Mouse (Mus musculus) lung, postnatal 0 days (tissue): ENCODE measurements at regions not wholly inside any gene's neighbourhood (a gene's known extent, or its start where the extent isn't known, plus 50 kb on each side); places are given as distances from the start of the nearest gene placed in this dataset.

Experiments
- CTCF ChIP-seq: IDR thresholded peaks from 2 replicates; pipeline ENCODE4 v1.5.1; 2016; ENCODE audit warnings: antibody characterized with exemption, mild to moderate bottlenecking
- EP300 ChIP-seq: IDR thresholded peaks from 2 replicates; pipeline ENCODE4 v1.6.1; 2016; ENCODE audit warnings: antibody characterized with exemption, mild to moderate bottlenecking, control low read depth

DNA sequence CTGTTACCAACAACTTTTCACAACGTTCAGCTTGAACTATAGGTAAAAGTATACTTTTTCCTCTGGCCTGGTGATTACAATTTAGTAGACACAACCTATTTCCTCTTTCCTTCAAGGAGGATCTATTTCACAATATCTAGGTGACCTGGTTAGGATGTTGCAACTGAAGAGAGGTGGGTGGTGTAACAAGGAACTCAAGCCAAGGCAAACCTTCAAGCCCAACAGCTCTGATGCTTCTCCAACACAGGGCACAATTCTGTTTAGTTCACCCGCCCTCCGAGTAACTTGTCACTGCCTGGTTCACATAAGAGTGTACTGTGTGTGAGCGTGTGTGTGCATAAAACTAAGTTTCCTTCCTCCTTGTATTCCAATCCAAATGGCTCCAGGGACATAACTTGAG is 161.2 kb upstream of the Far2 start:
- TF ChIP-seq CTCF (no peak), EP300 (peak; percentile 42)
